Mouse (Mus musculus) NIH3T3 (cell line): ENCODE measurements around the gene Eps8l2.

Source experiments
- DNase-seq: peaks from one replicate; pipeline ENCODE4 v3.0.0-alpha.2; 2012; ENCODE audit warnings: low read depth

Eps8l2 gene

GRCm38 (mm10) chr7:141364349-141365048 lies 25.8 kb downstream of the Eps8l2 start:
- DNase-seq = no peak

DNA sequence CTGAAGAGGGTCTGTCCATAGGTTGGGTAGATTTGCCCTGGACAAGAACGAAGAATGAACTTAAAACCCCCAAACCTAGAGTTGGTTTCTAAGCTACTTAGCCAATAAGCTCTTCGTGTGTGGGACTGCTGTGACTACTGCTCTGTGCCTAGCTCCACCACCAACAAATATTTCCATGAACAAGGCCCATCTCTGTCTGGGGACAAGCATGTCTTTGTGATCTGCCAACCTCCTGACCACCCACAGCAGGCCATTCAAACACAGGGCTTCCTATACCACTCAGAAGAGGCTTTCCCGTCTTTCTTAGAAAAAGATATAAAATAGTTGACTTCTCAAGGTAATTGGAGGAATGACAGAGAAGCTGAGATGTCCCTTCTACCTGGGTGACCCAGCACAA lies 26.4 kb downstream of the Eps8l2 start:
- no peak for DNase-seq

DNA sequence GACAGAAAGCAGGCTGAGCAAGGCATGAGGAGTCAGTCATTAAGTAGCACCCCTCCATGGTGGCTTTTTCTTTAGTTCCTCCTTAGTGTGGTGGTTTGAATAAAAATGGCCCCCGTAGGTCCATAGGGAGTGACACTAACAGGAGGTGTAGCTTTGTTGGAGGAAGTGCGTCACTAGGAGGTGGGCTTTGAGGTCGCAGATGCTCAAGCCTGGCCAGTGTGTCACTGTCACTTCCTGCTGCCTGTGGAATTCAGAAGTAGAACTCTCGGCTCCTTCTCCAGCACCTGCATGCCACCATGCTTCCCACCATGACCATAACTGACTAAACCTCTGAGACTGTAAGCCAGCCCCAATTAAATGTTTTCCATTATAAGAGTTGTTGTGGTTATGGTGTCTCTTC lies 28.7 kb downstream of the Eps8l2 start:
- DNase-seq = no peak

- DNase-seq = no peak
Measured at GRCm38 (mm10) chr7:141369918-141370317, 31.2 kb downstream of the Eps8l2 start.

DNA sequence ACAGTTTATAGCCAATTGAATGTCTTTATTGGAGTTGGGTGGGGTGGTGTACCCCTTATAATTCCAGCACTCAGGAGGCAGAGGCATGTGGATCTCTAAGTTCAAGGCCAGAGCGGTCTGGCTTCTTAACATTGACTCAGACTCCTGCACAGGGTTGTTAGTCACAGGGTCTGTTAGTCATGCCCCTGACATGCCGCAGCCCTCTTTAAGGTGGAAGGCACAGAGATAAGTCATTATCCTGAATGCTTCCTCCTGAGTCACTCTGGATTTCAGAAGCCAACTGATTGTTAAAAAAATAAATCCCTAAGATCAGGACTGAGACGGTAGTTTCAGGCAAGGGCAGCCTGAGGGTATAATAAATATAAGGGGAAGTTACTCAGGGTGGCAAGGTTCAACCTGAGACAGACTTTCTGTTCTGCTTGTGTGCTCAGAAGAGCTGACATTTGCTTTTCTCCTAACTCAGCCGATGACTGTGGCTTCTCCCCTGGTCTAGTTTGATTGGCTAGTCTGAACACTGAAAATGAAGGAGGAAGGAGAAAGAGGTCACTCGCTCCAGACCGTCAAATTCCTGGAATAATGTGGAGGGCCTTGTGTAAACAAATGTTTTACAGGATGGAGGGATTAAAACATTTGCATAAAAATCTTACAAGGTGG lies 33.4 kb downstream of the Eps8l2 start:
- peak; percentile 76 for DNase-seq

GRCm38 (mm10) chr7:141373611-141374010 lies 34.9 kb downstream of the Eps8l2 start:
- no peak for DNase-seq

GRCm38 (mm10) chr7:141374399-141374798 lies 35.7 kb downstream of the Eps8l2 start:
- no peak for DNase-seq

DNA sequence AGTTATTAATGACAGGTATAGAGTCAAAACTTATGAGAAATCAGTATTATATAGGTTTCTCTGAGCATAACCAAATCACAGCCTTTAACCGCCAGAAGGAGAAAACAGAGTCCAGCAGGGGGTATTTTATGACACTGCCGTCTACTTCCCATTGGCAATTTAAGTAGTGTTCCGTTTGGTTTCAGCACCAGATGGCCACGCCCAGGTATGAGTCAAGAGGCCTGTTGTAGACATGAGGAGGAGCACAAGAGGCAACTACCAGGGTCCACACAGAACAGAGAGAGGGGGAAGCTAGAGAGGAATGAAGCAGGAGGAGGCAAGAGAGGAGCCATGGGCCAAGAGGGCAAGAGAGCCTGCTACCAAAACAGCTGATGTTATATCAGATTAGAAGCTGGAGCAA lies 40.9 kb downstream of the Eps8l2 start:
- DNase-seq = peak; percentile 52

DNA sequence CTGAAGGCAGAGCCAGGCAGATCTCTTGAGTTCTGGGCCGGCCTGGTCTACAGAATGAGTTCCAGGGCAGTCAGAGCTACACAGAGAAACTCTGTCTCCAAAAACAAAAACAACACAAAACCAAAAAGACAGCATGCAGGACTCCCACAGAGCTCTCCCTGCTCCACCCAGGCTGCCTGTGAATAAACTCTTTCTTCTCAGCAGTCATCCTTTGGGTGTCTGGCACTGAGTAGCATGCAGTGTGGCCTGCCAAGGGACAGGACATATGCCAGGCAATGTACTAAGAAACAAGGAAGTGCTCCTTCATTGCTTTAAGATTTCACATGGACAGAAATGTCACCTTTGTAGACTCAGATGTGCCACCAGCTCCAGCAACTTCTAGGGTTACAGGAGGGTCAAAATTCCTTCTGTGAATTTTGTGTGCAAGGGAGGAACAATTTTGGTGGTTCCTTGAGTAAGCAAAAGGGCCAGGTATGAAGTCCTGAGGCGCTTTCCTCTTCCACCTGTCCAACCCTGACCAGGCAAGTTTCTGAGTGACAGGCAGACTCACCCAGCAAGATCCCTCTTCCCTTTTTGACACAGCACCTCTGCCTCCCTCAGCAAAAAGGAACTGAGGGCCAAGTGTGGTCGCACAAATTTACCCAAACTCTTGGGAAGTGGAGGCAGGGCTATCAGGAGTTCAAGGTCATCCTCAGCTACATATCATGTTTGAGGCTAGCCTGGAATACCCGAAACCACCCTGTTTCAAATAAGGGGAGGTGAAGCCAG lies 42.6 kb downstream of the Eps8l2 start:
- DNase-seq = no peak

GRCm38 (mm10) chr7:141387807-141388486 lies 49.3 kb downstream of the Eps8l2 start:
- no peak for DNase-seq

GRCm38 (mm10) chr7:141388487-141389109 lies 49.9 kb downstream of the Eps8l2 start:
- no peak for DNase-seq

DNA sequence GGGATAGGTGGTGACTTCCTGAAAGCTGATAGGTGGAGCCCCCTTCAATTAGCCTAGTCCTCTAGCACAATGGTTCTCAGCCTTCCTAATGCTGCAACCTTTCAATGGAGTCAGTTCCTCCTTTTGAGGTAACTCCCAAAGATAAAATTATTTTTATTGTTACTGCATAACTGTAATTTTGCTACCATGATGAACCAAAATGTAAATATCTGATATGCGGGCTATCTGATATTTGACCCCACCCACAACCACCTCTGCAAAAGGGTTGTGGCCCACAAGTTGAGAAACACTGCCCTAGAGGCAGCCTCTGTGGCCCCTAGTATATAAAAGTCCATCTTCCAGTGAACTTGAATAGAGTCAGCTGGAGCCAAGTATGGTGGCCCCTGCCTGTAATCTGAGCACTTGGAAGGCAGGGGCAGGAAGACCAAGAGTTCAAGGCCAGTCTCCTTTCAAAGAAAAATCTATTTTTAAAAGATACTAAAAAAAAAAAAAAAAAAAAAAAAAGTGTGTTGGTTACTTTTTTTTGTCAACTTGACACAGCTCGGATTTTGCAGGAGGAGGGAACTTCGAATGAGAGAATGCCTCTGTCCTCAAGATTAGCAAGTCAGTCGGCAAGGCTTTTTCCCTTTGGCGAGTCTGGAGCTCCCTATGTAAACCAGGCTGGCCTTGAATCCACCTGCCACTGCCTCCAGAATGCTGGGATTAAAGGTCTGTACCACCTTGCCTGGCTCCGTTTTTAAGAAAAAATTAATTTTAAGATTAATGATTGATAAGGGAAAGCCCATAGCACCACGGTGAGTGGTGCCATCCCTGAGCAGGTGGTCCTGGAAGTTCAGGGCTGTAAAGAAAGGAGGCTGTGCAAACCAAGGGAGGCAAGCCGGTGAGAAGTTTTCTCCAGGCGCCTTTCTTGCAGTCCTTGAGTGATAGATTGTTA lies 51.9 kb downstream of the Eps8l2 start:
- DNase-seq = no peak

DNA sequence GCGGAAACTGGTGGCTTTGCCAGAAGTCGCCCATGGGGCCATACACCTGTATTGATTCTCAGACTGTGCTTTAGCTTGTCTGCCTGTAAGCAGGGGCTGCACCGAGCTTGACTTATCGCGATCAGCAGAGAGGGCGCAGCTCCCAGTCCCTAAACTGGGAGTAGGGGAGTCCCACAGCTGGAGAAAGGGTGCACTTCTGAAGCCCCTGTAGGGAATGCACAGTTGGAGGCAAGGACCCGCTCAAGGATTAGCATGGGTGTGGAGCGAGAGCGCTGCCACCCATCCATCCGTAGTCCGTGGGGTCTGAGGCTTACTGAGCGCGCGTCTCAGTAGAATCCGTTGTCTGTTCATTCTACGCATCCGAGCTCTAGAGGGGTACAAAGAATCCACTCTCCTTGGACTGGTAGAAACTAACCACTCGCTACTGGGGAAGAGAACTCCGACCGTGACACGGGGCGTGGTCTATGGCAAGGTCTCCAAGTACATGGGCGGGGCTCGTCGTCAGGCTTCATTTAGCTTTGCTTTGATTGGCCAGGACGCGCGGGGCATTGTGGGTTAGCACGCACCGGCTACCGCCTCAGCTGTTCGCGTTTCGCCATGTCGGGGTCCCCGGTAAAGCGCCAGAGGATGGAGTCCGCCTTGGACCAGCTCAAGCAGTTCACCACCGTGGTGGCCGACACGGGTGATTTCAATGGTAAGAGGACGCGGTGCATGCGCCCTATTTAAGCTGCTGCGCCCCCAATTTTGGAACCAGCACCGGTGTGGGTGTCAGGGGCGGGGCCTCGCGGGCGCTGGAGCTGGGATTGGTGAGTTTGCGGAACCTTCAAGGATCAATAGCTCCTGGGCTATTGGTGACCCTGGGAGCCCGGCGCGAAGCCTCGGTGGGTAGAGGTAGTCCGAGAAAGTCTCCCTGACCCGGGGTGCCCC lies 53.2 kb downstream of the Eps8l2 start, which contains the start of gene Taldo1:
Gene Taldo1, plus strand, starts transcription at position 575 of the 927 bp plus-strand sequence.
- peak; percentile 94 for DNase-seq

DNA sequence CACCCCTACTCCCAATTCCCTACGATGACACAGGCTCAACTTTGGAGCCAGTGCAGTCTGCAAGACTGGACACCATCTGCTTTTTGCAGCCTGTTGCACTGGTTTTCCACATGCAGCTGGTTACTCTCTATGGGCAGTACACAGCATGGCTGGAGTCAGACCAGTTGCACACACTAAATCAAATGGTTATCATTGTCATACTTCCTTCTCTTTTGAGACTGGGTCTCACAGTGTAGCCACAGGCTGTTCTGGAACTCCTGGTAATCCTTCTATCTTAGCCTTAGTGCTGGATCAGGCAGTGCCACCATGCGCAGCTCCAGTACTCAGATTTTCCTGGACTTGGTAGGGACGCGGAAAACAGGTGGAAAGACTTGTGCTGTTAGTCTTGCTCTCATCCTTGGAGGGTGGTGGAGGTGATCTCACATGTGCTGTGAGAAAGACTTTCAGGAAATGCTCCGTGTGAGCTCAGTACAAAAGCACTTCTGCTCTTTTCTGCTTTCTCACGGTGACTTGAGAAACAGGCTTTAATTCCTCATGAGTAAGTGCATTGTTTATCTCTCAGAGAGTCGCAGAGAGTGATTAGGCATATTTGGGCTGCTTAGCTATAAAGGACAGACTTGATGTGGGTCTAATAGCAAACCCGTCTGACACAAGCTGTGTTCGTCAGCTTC lies 54.0 kb downstream of the Eps8l2 start:
- DNase-seq = no peak

GRCm38 (mm10) chr7:141394158-141394557 lies 55.5 kb downstream of the Eps8l2 start:
- DNase-seq = no peak

GRCm38 (mm10) chr7:141394771-141395170 lies 56.1 kb downstream of the Eps8l2 start:
- DNase-seq = peak; percentile 80

DNA sequence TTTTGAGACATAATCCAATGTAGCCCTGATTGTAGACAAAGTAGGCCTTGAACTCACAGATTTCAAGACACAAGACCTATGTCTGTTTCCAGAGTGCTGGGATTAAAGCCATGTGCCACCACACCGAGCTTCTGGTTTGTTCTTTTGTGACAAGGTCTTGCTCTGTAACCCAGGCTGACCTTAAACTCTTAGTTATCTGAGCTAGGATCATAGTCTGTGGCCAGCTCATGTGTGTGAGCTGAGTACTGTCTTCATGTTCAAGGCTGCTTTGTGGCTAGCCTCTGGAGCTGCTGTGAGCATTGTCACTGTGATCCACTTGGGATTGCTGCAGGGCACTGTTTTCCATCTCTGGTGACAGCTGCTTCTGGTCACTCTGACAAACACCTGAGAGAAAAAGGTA lies 56.7 kb downstream of the Eps8l2 start:
- DNase-seq = no peak

GRCm38 (mm10) chr7:141403305-141403704 lies 64.6 kb downstream of the Eps8l2 start:
- peak; percentile 77 for DNase-seq

DNA sequence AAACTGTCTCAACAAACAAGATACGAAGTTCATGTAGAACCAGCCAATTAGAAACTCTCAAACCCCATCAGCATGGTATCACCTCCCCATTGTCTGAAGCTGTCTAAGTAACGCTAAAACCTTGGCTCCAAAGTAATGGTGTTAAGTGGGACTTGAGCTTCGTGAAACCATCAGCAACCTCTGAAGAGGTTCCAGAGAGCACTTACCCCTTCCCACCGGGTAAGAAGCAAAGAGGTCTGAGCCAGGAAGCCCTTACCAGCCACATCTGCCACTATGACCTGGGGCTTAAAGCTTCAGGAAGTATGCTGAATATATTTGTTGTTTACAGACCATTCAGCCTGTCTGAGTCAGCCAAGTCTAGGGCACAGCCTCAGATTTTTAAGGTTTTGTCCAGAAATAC lies 66.8 kb downstream of the Eps8l2 start:
- DNase-seq = no peak
